Mouse (Mus musculus) midbrain, embryonic 15.5 days (tissue): Measurements from ENCODE around the gene Tbp. TPM values are rescaled to one million over a fixed set of nuclear protein-coding genes. Genes with fewer than 3 reads are reported as not detected.
A peak's percentile ranks its signal among the peaks of the same experiment; 100 is the strongest.

Source experiments
- ATAC-seq: fragments of 200-750 bp; cut with Nextera tagmentation; replicated peaks from 2 replicates; pipeline ENCODE4 v1.8.0; 2017; ENCODE audit warnings: moderate TSS enrichment
- H3K27ac ChIP-seq: fragments of 300-500 bp; sonication (generic); 2 replicates; pipeline ENCODE4 v1.5.1; 2015; ENCODE audit warnings: mild to moderate bottlenecking, inconsistent platforms
- H3K27me3 ChIP-seq: fragments of 300-500 bp; sonication (generic); replicated peaks from 2 replicates; pipeline ENCODE4 v1.6.1; 2015; ENCODE audit warnings: inconsistent platforms
- H3K36me3 ChIP-seq: fragments of 300-500 bp; sonication (generic); replicated peaks from 2 replicates; pipeline ENCODE4 v1.6.1; 2015; ENCODE audit warnings: inconsistent platforms
- H3K4me1 ChIP-seq: fragments of 300-500 bp; sonication (generic); 2 replicates; pipeline ENCODE4 v1.6.1; 2015; ENCODE audit warnings: inconsistent platforms
- H3K4me2 ChIP-seq: fragments of 300-500 bp; sonication (generic); 2 replicates; pipeline ENCODE4 v1.6.1; 2015; ENCODE audit warnings: inconsistent platforms, mild to moderate bottlenecking, moderate library complexity
- H3K4me3 ChIP-seq: fragments of 300-500 bp; sonication (generic); 2 replicates; pipeline ENCODE4 v1.5.1; 2015; ENCODE audit warnings: mild to moderate bottlenecking, inconsistent platforms
- H3K9ac ChIP-seq: fragments of 300-500 bp; sonication (generic); 2 replicates; pipeline ENCODE4 v1.6.1; 2015; ENCODE audit warnings: mild to moderate bottlenecking, inconsistent platforms
- H3K9me3 ChIP-seq: fragments of 300-500 bp; sonication (generic); 2 replicates; pipeline ENCODE4 v1.6.1; 2016; ENCODE audit warnings: inconsistent platforms
- WGBS: fragments of 180-500 bp; shearing (Covaris S2); methylation state at CpG from one replicate; pipeline ENCODE4 v1.1.7; 2015; ENCODE audit warnings: mixed read lengths; 5-methylcytosine and 5-hydroxymethylcytosine counted together
- polyA plus RNA-seq: library from polyadenylated mRNA; unstranded; fragments of >200 nt; fragmentation: Nextera tagmentation; extraction: Ambion mirVana; gene quantifications from 2 replicates; pipeline ENCODE4 v1.2.1, GENCODE M21; 2015

Tbp gene
- polyA plus RNA-seq, 1 experiment from 2014 or later, result 68.2 TPM

- Histone ChIP-seq H3K27ac (no peak overlapping the region), H3K4me2 (no peak overlapping the region), H3K4me3 (no peak overlapping the region), H3K27me3 (no peaks in the 10 kb centered on the region), H3K4me1 (no peaks in the 10 kb centered on the region), H3K9ac (no peak overlapping the region), H3K9me3 (no peaks in the 10 kb centered on the region; the same call in 1 of the 2 replicates), H3K36me3 (no peaks in the 10 kb centered on the region)
- no peak for ATAC-seq
- 75% methylated on average over 4 of the region's 4 CpGs for WGBS
Observed at GRCm38 (mm10) chr17:15546440-15546839, 46.8 kb downstream of the Tbp start.

- Histone ChIP-seq H3K9ac (no peak overlapping the region), H3K36me3 (no peaks in the 10 kb centered on the region), H3K4me3 (no peak overlapping the region), H3K9me3 (no peaks in the 10 kb centered on the region; the same call in 1 of the 2 replicates), H3K4me1 (no peaks in the 10 kb centered on the region), H3K27me3 (no peaks in the 10 kb centered on the region), H3K4me2 (no peak overlapping the region), H3K27ac (no peak overlapping the region)
- WGBS, result 28% methylated on average over 1 of the region's 1 CpGs
- no peak for ATAC-seq
Observed at GRCm38 (mm10) chr17:15549713-15550112, 50.0 kb downstream of the Tbp start.

DNA sequence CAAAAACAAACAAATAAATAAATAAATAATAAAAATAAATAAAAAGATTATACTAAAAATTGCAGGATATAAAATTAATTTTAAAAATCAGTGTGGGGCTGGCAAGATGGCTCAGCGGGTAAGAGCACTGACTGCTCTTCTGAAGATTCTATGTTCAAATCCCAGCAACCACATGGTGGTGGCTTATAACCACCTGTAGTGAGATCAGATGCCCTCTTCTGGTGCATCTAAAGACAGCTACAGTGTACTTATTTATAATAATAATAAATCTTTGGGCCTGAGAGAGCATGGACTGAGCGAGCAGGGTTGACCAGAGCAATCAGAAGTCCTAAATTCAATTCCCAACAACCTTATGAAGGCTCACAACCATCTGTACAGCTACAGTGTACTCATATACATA lies 60.3 kb downstream of the Tbp start:
- H3K36me3 ChIP-seq, result no peaks in the 10 kb centered on the region
- H3K9me3 ChIP-seq, result no peaks in the 10 kb centered on the region
- no peaks in the 10 kb centered on the region for H3K27me3 ChIP-seq
- no peak overlapping the region for H3K4me2 ChIP-seq
- H3K27ac ChIP-seq, result no peak overlapping the region
- peaks cover 7% of the 10 kb centered on the region for H3K4me1 ChIP-seq
- no peak overlapping the region for H3K9ac ChIP-seq
- ATAC-seq, result no peak
- 91% methylated on average over 2 of the region's 2 CpGs for WGBS
- no peak overlapping the region for H3K4me3 ChIP-seq

DNA sequence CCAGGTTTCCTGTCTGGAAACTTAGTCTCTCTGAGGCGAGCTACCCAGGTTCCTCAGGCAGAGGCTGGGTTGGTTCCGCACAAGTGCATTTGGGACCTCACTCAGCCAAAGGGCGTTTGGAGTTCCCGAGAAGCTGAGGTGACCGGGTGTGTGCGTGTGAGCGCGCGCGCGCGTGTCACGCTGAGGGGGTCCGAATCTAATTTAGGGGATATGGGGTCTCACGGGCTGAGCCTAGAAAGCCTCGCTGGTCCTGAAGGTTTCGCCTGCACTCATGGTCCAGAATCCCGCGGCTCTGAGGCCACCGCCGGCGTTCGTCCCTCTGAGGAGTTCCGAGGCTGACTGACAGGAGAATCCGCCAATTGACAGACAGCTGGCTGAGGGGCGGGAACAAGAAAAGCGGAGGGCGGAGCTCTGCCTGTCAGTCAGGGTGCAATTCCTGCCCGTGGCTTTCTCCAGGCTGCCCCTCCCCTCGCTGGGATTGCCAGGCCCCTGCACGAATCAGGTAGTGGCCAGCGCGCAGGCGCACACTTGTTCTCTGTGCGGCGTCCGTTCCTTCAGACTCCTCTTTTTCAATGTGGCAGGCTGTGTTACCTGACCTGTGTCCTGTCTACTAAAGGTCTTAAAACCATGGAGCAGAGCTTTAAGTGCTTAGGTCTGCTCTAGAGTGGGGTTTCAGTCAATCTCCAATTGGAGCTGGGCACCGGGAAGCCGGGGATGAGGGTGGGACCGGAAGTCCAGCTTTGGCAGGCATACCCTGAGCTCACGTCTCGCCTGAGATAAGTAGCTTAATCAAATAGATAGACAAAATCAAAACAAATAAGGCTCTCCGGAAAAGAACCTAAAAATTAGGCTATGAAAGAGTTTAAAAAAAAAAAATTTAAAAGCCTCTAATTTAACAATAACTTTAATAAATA lies 64.6 kb downstream of the Tbp start, which contains the start of gene Prdm9:
Gene Prdm9, minus strand, starts transcription at position 341 of the 914 bp plus-strand sequence.
- Histone ChIP-seq H3K9me3 (no peaks in the 10 kb centered on the region), H3K9ac (peak within 1 kb of the TSS; percentile 74), H3K4me1 (peaks cover 9% of the 10 kb centered on the region), H3K4me2 (peak within 1 kb of the TSS; percentile 86), H3K27me3 (no peaks in the 10 kb centered on the region), H3K36me3 (no peaks in the 10 kb centered on the region), H3K27ac (peak within 1 kb of the TSS; percentile 98), H3K4me3 (peak within 1 kb of the TSS; percentile 71)
- WGBS, result under 1% methylated on average over 43 of the region's 43 CpGs
- ATAC-seq, result peak; percentile 100

GRCm38 (mm10) chr17:15564928-15565300 lies 65.2 kb downstream of the Tbp start:
- ATAC-seq, result peak; percentile 26; the same call in 1 of the 2 replicates
- no peaks in the 10 kb centered on the region for H3K9me3 ChIP-seq

DNA sequence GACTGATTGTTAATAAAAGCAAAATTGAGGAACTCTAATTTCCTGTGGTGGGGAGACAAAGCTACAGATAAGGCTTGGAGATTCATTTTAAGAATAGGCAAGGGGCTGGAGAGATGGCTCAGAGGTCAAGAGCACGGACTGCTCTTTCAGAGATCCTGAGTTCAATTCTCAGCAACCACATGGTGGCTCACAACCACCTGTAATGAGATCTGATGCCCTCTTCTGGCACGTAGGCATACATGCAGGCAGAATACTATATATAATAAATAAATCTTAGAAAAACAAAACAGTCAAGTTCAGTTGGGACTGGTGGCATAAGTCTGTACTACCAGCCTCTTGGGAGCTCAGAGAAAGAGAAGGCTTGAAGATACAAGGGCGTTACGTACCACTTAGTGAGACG lies 67.2 kb downstream of the Tbp start:
- H3K36me3 ChIP-seq, result no peaks in the 10 kb centered on the region
- no peak for ATAC-seq
- no peak overlapping the region for H3K27ac ChIP-seq
- WGBS, result 78% methylated on average over 5 of the region's 5 CpGs
- no peak overlapping the region for H3K4me3 ChIP-seq
- H3K4me2 ChIP-seq, result no peak overlapping the region
- no peaks in the 10 kb centered on the region for H3K27me3 ChIP-seq
- H3K9me3 ChIP-seq, result no peaks in the 10 kb centered on the region
- H3K4me1 ChIP-seq, result peaks cover 9% of the 10 kb centered on the region
- H3K9ac ChIP-seq, result no peak overlapping the region

More at GRCm38 (mm10) chr17:15564928-15565300, 65.2 kb downstream of the Tbp start:
- peak overlapping the region; percentile 61 for H3K4me2 ChIP-seq
- H3K27me3 ChIP-seq, result no peaks in the 10 kb centered on the region
- peak overlapping the region; percentile 74 for H3K9ac ChIP-seq
- H3K36me3 ChIP-seq, result no peaks in the 10 kb centered on the region
- WGBS, result 46% methylated on average over 12 of the region's 12 CpGs
- H3K4me1 ChIP-seq, result peaks cover 9% of the 10 kb centered on the region
- peak overlapping the region; percentile 98 for H3K27ac ChIP-seq
- peak overlapping the region; percentile 71 for H3K4me3 ChIP-seq

GRCm38 (mm10) chr17:15575056-15575455 lies 75.4 kb downstream of the Tbp start:
- Histone ChIP-seq H3K27ac (no peak overlapping the region), H3K36me3 (no peaks in the 10 kb centered on the region), H3K9me3 (no peaks in the 10 kb centered on the region), H3K27me3 (peaks cover 6% of the 10 kb centered on the region; the same call in 1 of the 2 replicates), H3K4me3 (no peak overlapping the region), H3K9ac (no peak overlapping the region), H3K4me2 (no peak overlapping the region), H3K4me1 (no peaks in the 10 kb centered on the region)
- no peak for ATAC-seq
- WGBS, result 81% methylated on average over 1 of the region's 1 CpGs

DNA sequence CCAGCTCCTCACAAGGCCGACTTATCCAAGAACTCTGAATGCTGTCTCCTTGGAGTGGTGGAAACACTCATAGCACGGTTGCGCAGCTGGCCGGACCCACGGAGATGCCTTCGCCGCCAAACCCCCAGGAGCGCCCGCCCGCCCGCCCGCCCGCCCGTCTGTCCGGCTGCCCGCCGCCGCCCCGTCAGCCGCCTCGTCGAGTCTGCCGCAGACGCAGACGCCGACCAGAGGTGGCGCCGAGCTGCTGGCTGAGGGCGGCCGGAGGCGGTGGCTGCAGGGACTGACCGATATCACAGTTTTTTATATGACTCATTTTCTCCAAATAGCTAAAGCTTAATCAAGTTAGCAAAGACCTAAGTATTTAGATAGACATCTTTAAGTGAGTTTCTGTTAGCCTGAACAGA lies 77.6 kb downstream of the Tbp start:
- H3K4me1 ChIP-seq, result no peaks in the 10 kb centered on the region
- H3K4me2 ChIP-seq, result peak overlapping the region; percentile 49
- peak; percentile 69; the same call in 1 of the 2 replicates for ATAC-seq
- peak overlapping the region; percentile 33 for H3K4me3 ChIP-seq
- H3K27ac ChIP-seq, result no peak overlapping the region
- WGBS, result under 1% methylated on average over 21 of the region's 32 CpGs
- no peaks in the 10 kb centered on the region for H3K36me3 ChIP-seq
- peaks cover 6% of the 10 kb centered on the region; the same call in 1 of the 2 replicates for H3K27me3 ChIP-seq
- H3K9me3 ChIP-seq, result no peaks in the 10 kb centered on the region
- peak overlapping the region; percentile 24; the same call in 1 of the 2 replicates for H3K9ac ChIP-seq

Other genes starting within 250 kb of the Tbp start
- 20.5 and 24.0 TPM in 2 replicates for gene Dll1, start 123.0 kb upstream of the Tbp start, polyA plus RNA-seq
- 47.2 and 50.8 TPM in 2 replicates for gene Fam120b, start 103.7 kb upstream of the Tbp start, polyA plus RNA-seq
- 217 and 221 TPM in 2 replicates for gene Psmb1, start 137 bp upstream of the Tbp start, polyA plus RNA-seq
- 58.3 and 59.7 TPM in 2 replicates for gene Pdcd2, start 27.4 kb downstream of the Tbp start, polyA plus RNA-seq
- 1.9 and 2.7 TPM in 2 replicates for gene Prdm9, start 64.5 kb downstream of the Tbp start, polyA plus RNA-seq
- gene Chd1, start 205.1 kb downstream of the Tbp start, polyA plus RNA-seq, result 16.3 and 16.5 TPM in 2 replicates